Mouse (Mus musculus): ENCODE measurements around the gene Cyp39a1. TPM values are rescaled to one million over a fixed set of nuclear protein-coding genes. Genes with fewer than 3 reads are reported as not detected.
A peak's percentile ranks its signal among the peaks of the same experiment; 100 is the strongest.

Gene Cyp39a1
- polyA plus RNA-seq, 1 experiment from 2014 or later: 18.7 TPM

GRCm38 (mm10) chr17:43646925-43647324 is 20.3 kb upstream of the Cyp39a1 start:
- H3K4me2 ChIP-seq (replicated peaks): no peak overlapping the region
- 58% methylated on average over 5 of the region's 5 CpGs for WGBS
- H3K9ac ChIP-seq (replicated peaks): no peak overlapping the region

GRCm38 (mm10) chr17:43649641-43650436 is 17.4 kb upstream of the Cyp39a1 start:
- Histone ChIP-seq H3K9me3 (no peaks in the 10 kb centered on the region), H3K4me2 (replicated peaks) (no peak overlapping the region), H3K36me3 (peaks cover 86% of the 10 kb centered on the region), H3K27ac (no peak overlapping the region), H3K4me3 (replicated peaks) (no peak overlapping the region), H3K9ac (replicated peaks) (no peak overlapping the region), H3K27me3 (no peaks in the 10 kb centered on the region), H3K4me1 (replicated peaks) (no peaks in the 10 kb centered on the region)
- 77% methylated on average over 10 of the region's 10 CpGs for WGBS
- no peak for ATAC-seq

More at GRCm38 (mm10) chr17:43646925-43647324, 20.3 kb upstream of the Cyp39a1 start:
- Histone ChIP-seq H3K4me3 (replicated peaks) (no peak overlapping the region), H3K27ac (no peak overlapping the region), H3K9me3 (no peaks in the 10 kb centered on the region), H3K36me3 (peaks cover 87% of the 10 kb centered on the region), H3K4me1 (replicated peaks) (no peaks in the 10 kb centered on the region), H3K27me3 (no peaks in the 10 kb centered on the region)
- ATAC-seq: peak; percentile 49; the same call in 1 of the 2 replicates

- Histone ChIP-seq H3K4me1 (replicated peaks) (no peaks in the 10 kb centered on the region), H3K4me2 (replicated peaks) (no peak overlapping the region), H3K27ac (no peak overlapping the region), H3K4me3 (replicated peaks) (no peak overlapping the region), H3K9me3 (no peaks in the 10 kb centered on the region), H3K36me3 (peaks cover 75% of the 10 kb centered on the region), H3K9ac (replicated peaks) (no peak overlapping the region), H3K27me3 (no peaks in the 10 kb centered on the region)
- ATAC-seq: no peak
- 72% methylated on average over 14 of the region's 14 CpGs for WGBS
These were observed 15.7 kb upstream of the Cyp39a1 start for GRCm38 (mm10) chr17:43651314-43652046.

DNA sequence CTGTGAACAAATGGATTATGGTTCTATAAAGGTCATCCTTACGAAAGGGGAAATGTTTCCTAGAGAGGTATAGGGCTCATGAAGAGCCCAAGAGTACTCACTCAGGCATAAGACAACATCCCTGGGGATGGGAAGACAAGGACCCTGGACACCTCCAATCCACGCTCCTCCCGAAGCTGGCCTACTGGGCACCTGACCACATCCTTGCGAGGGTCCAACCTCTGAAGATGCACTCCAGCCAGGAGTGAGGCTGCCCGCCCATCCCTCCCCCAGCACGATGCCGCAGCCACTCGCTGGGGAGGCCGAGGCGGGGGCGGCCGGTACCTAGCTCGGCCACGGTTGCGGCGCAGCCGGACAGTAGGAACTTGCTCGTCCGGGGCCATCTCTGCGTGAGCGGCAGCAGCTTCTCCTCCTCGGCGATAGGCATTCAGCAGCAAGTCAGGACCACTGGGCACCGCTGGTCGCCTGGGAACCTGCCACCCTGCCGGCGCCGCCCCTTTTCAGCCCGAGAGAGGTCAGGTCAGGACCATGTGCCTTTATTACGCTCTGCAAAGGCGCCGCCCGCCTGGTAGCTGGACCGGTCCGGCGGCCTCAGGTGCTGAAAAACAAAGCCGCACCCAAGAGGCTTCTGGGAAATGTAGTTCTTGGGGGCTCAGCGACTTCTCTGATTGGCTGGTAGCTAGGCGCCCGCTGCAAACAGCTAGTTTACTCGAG is 492 bp upstream of the Cyp39a1 start, which contains the start of gene Slc25a27:
TSS of gene Slc25a27 (minus strand) at position 639 of the 714 bp plus-strand sequence.
- peak; percentile 97 for ATAC-seq
- peak within 1 kb of the TSS; percentile 64 for H3K4me2 ChIP-seq (replicated peaks)
- peaks cover 25% of the 10 kb centered on the region for H3K4me1 ChIP-seq (replicated peaks)
- H3K9me3 ChIP-seq: no peaks in the 10 kb centered on the region
- peaks cover 17% of the 10 kb centered on the region for H3K36me3 ChIP-seq
- no peaks in the 10 kb centered on the region for H3K27me3 ChIP-seq
- H3K9ac ChIP-seq (replicated peaks): peak within 1 kb of the TSS; percentile 93
- WGBS: under 1% methylated on average over 41 of the region's 41 CpGs
- peak within 1 kb of the TSS; percentile 93 for H3K4me3 ChIP-seq (replicated peaks)
- H3K27ac ChIP-seq: peak within 1 kb of the TSS; percentile 80

- H3K4me2 ChIP-seq (replicated peaks): peak overlapping the region; percentile 64
- 0 out of 2 replicates have a peak overlapping the region, but pooled peaks have one; percentile 93 for H3K4me3 ChIP-seq (replicated peaks)
- 67% methylated on average over 6 of the region's 6 CpGs for WGBS
- H3K9ac ChIP-seq (replicated peaks): no peak overlapping the region
- peaks cover 24% of the 10 kb centered on the region for H3K4me1 ChIP-seq (replicated peaks)
- no peaks in the 10 kb centered on the region for H3K27me3 ChIP-seq
- no peaks in the 10 kb centered on the region for H3K36me3 ChIP-seq
- H3K27ac ChIP-seq: no peak overlapping the region
- H3K9me3 ChIP-seq: no peaks in the 10 kb centered on the region
- ATAC-seq: no peak
These were observed 2.0 kb downstream of the Cyp39a1 start for GRCm38 (mm10) chr17:43669145-43669695.

- WGBS: 91% methylated on average over 4 of the region's 4 CpGs
- Histone ChIP-seq H3K4me1 (replicated peaks) (peaks cover 5% of the 10 kb centered on the region; the same call in 1 of the 2 replicates), H3K4me2 (replicated peaks) (no peak overlapping the region), H3K27me3 (no peaks in the 10 kb centered on the region), H3K9ac (replicated peaks) (no peak overlapping the region), H3K27ac (no peak overlapping the region), H3K36me3 (no peaks in the 10 kb centered on the region), H3K4me3 (replicated peaks) (no peak overlapping the region), H3K9me3 (no peaks in the 10 kb centered on the region)
- no peak for ATAC-seq
These were observed 4.7 kb downstream of the Cyp39a1 start for GRCm38 (mm10) chr17:43671907-43672306.

- peaks cover 5% of the 10 kb centered on the region; the same call in 1 of the 2 replicates for H3K36me3 ChIP-seq
- no peak overlapping the region for H3K27ac ChIP-seq
- no peaks in the 10 kb centered on the region for H3K4me1 ChIP-seq (replicated peaks)
- H3K9me3 ChIP-seq: no peaks in the 10 kb centered on the region
- no peak overlapping the region for H3K4me3 ChIP-seq (replicated peaks)
- 83% methylated on average over 1 of the region's 1 CpGs for WGBS
- no peak overlapping the region for H3K9ac ChIP-seq (replicated peaks)
- no peaks in the 10 kb centered on the region for H3K27me3 ChIP-seq
- H3K4me2 ChIP-seq (replicated peaks): no peak overlapping the region
- no peak for ATAC-seq
These were observed 8.0 kb downstream of the Cyp39a1 start for GRCm38 (mm10) chr17:43675228-43675627.

GRCm38 (mm10) chr17:43676241-43676640 is 9.0 kb downstream of the Cyp39a1 start:
- 100% methylated on average over 1 of the region's 1 CpGs for WGBS
- peaks cover 6% of the 10 kb centered on the region; the same call in 1 of the 2 replicates for H3K36me3 ChIP-seq
- no peak overlapping the region for H3K27ac ChIP-seq
- H3K9me3 ChIP-seq: no peaks in the 10 kb centered on the region
- ATAC-seq: no peak
- H3K27me3 ChIP-seq: no peaks in the 10 kb centered on the region
- H3K4me3 ChIP-seq (replicated peaks): no peak overlapping the region
- H3K9ac ChIP-seq (replicated peaks): no peak overlapping the region
- no peak overlapping the region for H3K4me2 ChIP-seq (replicated peaks)
- H3K4me1 ChIP-seq (replicated peaks): no peaks in the 10 kb centered on the region

GRCm38 (mm10) chr17:43677317-43677716 is 10.1 kb downstream of the Cyp39a1 start:
- Histone ChIP-seq H3K4me3 (replicated peaks) (no peak overlapping the region), H3K27me3 (no peaks in the 10 kb centered on the region), H3K4me2 (replicated peaks) (no peak overlapping the region), H3K27ac (no peak overlapping the region), H3K4me1 (replicated peaks) (no peaks in the 10 kb centered on the region), H3K9me3 (no peaks in the 10 kb centered on the region), H3K9ac (replicated peaks) (no peak overlapping the region), H3K36me3 (peaks cover 6% of the 10 kb centered on the region)
- ATAC-seq: no peak
- 59% methylated on average over 1 of the region's 1 CpGs for WGBS

GRCm38 (mm10) chr17:43684086-43684485 is 16.9 kb downstream of the Cyp39a1 start:
- no peak for ATAC-seq
- Histone ChIP-seq H3K4me1 (replicated peaks) (no peaks in the 10 kb centered on the region), H3K9ac (replicated peaks) (no peak overlapping the region), H3K36me3 (peaks cover 6% of the 10 kb centered on the region), H3K9me3 (no peaks in the 10 kb centered on the region), H3K27ac (no peak overlapping the region), H3K4me3 (replicated peaks) (no peak overlapping the region), H3K27me3 (no peaks in the 10 kb centered on the region), H3K4me2 (replicated peaks) (no peak overlapping the region)
- 91% methylated on average over 7 of the region's 7 CpGs for WGBS

DNA sequence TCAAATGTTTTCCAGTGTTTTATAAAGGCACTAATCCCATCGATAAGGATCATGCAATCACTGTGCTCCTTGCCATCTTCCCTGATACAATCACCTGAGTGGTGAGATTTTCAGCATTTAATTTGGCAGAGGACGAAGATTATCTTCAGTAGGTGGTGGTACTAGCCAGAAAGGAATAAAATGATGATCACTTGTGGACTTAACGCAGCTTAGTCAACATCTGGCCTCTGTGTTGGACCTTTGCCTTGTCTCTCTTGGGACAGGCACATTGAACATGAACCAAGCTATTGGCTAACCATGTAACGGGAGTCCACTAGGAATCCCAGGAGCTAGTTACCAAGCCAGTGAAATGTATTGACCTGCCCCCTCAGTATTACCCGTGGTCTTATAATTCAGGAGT is 17.4 kb downstream of the Cyp39a1 start:
- Histone ChIP-seq H3K4me3 (replicated peaks) (no peak overlapping the region), H3K4me2 (replicated peaks) (no peak overlapping the region), H3K27me3 (no peaks in the 10 kb centered on the region), H3K36me3 (peaks cover 6% of the 10 kb centered on the region), H3K4me1 (replicated peaks) (no peaks in the 10 kb centered on the region), H3K27ac (no peak overlapping the region), H3K9ac (replicated peaks) (no peak overlapping the region), H3K9me3 (no peaks in the 10 kb centered on the region)
- WGBS: 88% methylated on average over 5 of the region's 5 CpGs
- ATAC-seq: no peak

Data from midbrain, embryonic 13.5 days (tissue).